Mouse (Mus musculus) granulocyte monocyte progenitor cell, adult 5-6 weeks (primary cell): ENCODE measurements around the gene 4930447C04Rik. TPM values are rescaled to one million over a fixed set of nuclear protein-coding genes. Genes with fewer than 3 reads are reported as not detected.

ENCODE experiments used
- ATAC-seq: replicated peaks from 2 replicates; pipeline ENCODE4 v1.8.0; 2016; ENCODE audit warnings: mild to moderate bottlenecking, moderate TSS enrichment, inconsistent platforms; ENCODE audit not compliant: poor library complexity, severe bottlenecking
- total RNA-seq, 2 experiments: library from RNA; stranded (forward) in 1 of 2; stranded (reverse) in 1 of 2; fragments of 200-712, 200-1000 nt in 1 of 2; fragments of >200 nt in 1 of 2; fragmentation: Nextera tagmentation in 1 of 2; gene quantifications; 2 replicates each; pipeline ENCODE4 v1.2.3; 2014 to 2017

4930447C04Rik gene
- total RNA-seq, 2 experiments from 2014 or later = 1.3 TPM; not detected in 1

DNA sequence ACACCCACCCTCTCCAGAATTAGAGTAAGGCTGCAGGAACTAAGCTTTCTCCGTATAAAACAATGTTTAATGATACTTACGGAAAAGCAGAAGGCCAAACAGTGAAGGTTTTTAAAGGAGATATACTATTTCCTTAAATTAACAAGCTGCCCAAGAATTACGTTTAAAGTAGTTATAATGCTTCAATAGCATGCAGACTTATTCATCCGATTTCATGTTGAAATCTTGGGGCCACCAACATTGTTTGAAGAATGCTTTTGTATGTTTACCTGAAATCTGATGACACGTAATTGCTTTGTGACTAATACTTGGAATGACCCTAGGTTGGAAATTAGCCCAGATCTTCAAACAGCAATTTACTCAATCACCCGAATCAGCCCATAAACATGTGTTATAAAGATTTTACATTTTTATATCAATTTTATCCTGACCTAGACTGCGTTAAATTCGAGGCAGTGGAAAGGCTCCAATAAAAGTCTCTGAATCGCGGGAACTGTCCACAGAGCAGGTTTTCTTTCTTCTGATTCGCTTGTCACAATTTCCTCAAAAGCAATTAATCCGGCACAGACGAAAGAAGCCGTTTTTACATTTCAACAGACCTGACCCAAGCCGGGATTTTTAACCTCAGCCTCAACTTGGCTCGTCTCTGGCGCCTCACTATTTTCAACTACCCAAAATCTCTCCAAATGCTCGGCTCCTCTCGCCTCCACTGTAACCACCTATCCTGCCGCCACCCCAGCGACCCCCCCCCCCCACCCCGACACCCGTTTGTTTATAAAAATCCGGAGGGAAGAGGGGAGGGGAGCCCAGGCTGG is 4.0 kb upstream of the 4930447C04Rik start:
- ATAC-seq = no peak

DNA sequence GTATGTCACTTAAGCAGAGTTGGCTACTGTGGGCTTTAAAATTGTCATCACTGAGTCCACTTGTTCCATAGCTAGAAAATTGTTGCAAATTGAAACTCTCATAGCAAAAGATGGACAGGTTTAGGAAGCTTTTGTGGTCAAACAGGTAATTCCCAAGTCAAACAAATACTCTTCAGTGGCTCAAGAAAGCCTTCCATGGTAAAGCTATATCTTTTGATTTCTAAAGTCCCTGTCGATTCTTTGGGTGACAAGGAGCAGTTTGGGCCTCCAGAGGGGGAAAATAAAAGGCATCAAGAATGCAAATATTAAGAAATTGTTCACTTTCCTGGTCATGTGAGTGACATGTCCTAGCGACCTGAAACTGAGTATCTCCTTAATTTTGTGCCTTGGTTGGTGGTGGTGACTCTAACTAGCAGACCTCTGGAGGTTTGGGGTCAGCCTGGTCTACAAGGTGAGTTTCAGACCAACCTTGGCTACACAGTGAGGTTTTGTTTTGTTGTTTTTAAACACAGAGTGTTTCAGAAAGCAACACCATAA is 3.1 kb upstream of the 4930447C04Rik start:
- no peak for ATAC-seq

DNA sequence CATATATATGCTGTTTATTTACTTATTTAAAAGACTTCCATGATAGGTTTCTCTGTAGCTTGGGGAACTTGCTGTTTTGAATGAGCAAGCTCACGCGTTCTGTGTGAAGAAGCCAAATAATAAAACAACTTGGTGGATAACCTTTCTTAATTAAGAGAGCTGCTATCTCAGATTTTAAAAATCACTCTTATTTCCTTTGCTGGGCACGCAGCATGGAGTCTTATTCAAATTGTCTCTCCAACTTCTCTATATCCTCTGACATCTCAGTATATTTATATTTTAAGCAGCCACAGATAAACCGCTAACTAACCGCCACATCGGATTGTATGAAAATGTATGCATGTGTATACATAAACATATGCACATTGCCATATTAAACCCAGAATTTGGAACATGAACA is 1.6 kb upstream of the 4930447C04Rik start:
- ATAC-seq = no peak

DNA sequence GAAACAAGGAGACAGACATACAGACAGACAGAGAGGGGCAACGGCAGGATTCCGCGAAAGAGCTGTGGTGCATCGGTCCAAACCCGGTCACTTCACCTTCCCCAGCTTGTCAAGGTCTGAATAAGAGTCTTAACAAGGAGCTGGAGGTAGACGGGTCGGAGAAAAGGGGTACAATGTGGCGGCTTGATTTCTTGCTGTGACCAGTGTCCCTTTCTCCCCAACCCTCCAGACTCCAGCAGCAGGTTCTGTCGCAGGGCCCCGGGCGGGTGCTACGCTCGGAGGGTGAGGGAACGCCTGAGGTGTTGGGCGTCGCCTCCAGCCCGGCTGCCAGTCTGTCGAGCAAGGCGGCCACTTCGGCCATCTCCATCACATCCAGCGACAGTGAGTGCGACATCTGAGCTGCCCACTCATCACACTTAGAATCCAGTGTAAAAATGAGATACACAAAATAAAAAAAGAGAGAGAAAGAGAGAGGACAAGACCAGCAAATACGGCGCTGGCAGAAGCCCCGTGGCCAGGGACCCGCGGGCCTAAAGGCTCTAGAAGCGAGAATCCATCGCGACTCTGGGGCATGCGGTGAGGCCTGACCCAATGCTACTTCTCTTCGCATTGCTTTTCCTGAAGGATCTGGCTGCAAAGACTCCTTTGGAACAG is 951 bp upstream of the 4930447C04Rik start:
- no peak for ATAC-seq

GRCm38 (mm10) chr12:72940822-72941397 is 336 bp upstream of the 4930447C04Rik start:
- no peak for ATAC-seq

DNA sequence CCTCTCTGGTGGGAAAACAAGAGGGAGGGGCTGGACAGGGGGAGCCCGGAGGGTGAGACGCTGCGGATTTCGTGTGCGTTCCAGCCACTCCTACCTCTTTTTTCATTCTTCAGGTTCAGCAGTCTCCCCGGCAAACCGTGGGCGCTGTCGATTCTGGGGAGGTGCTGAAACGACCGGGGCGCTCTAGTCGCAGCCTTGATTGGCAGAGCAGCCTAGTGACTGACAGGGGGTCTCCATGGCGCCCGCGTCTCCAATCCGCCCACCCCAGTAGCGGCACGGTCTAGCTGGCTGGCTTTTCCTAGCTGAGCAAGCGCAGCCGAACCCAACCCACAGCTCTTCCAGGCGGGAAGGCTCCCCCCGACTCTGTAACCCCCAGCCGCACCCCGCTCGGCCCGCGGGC is 958 bp downstream of the 4930447C04Rik start, which contains the start of gene Six6:
Gene Six6, plus strand, starts transcription at position 277 of the 400 bp plus-strand sequence.
- ATAC-seq = peak; percentile 61

DNA sequence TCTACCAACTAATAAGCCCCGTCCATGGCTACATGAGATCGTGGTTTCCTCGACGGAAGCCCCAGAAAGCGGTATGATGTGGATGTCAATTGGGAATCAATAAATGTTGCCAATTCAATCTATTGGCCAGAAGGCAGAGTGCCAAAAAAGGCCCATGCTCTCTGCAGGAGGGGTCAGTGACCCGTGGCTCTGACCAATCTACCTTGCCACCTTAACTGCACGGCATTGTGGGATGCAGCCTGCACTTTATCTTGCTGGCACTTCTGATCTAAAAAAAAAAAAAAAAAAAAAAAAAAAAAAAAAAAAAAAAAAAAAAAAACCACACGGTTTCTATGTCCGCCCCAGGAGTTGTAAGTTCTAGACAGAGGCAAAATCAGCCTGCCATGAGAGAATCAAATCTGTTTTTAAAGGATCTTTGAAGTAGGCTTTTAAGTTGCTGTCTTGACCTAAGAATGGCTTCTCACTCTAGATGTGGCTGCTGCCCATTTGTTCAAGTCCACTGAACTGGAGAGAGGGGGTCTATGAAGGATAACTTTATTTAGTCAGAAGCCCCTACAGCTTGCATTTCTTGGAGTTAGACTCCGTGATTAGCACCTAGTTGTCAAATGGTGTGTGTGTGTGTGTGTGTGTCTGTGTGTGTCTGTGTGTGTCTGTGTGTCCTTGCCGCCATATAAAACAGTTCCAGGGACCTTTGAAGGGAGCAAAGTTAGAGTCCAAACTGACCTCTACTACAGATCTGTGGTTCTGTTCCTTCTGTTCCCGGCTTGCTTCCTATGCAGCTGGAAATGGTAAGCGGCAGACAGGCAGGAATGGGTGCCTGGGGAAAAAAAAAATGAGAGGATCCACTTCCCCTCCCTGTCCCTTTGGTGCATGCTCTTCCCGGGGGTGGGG is 1.7 kb downstream of the 4930447C04Rik start:
- ATAC-seq = no peak

GRCm38 (mm10) chr12:72938176-72938575 is 2.4 kb downstream of the 4930447C04Rik start:
- ATAC-seq = no peak

- no peak for ATAC-seq
These were observed 2.9 kb downstream of the 4930447C04Rik start for GRCm38 (mm10) chr12:72937537-72938120.

DNA sequence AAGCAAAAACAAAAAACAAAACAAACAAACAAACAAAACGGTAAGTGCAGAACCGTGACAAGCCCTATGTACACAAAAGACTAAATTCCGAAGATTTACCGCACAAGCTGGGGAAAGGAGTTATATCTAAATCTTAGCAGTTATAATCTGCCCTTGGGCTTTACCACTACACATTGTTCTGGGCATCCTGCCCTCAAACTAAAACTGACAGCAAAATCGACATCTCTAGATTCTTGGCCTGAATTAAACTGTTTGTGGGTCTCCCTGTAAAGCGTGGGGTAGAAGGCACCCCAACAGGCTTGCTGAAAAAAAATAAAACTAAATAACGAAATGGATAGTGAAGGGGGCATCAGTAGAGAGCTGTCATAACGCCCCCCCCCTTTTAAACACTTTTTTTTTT is 3.8 kb downstream of the 4930447C04Rik start:
- ATAC-seq = no peak

- ATAC-seq = peak; percentile 56
These were observed 23.2 kb downstream of the 4930447C04Rik start for GRCm38 (mm10) chr12:72917159-72917993.

DNA sequence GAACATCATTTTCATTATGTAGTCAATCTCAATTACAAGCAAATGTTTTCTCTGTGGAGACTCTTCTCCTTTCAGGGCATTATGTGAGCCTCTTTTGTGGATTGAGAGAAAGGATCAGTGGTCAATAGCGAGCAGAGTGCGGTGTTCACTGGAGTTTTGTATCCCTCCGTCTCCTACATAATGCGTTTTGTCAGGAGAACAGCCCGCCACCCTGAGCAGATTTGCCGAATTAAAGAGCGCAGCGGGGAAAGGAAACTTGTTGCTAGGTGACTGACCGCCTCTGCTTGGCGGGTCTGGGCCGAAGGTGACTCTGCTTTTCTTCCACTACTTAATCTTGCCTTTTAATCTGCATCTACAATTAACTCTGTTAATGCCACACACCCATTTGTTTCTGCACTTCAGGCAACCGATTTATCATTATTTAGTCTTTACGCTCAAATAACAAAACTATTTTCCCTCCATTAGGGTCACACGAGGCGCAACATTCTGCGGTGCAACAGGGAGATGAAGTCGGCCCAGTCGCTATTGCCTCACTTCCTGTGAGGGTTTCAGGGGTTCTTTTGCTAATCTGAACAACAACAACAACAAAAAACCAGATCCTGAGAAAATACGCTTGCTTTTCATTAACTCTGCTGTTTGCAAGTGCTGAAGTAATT is 86.1 kb downstream of the 4930447C04Rik start:
- ATAC-seq = peak; percentile 62

DNA sequence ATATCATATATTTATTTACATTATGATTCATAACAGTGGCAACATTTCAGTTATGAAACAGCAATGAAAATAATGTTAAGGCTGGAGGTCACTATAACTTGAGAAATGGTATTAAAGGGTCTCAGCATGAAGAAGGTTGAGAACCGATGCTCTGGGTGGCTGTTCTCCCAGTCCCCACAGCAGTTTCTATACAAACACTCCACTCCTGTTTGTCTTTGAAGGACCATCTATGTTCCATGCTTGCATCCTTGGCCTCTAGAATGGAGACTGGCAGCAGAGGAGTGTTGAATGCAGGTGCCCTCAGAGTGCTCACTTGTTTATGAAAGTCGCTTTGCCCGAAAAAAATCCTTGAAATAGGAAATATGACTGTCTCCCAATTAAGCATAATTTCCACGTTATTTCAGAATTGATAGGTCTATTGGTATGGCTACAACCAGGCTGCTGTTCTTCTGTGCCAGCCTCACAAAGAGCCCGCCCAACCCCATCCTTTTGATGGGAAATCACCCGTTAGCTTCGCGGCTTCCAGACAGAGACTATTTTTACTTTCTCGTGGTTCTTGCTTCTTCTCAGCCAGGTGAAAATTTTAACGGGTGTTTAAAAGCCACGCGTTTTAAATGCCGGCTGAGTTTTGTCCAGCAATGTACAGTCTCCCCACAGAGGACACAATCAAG is 87.0 kb downstream of the 4930447C04Rik start:
- no peak for ATAC-seq

GRCm38 (mm10) chr12:72852264-72852663 is 88.3 kb downstream of the 4930447C04Rik start:
- no peak for ATAC-seq

DNA sequence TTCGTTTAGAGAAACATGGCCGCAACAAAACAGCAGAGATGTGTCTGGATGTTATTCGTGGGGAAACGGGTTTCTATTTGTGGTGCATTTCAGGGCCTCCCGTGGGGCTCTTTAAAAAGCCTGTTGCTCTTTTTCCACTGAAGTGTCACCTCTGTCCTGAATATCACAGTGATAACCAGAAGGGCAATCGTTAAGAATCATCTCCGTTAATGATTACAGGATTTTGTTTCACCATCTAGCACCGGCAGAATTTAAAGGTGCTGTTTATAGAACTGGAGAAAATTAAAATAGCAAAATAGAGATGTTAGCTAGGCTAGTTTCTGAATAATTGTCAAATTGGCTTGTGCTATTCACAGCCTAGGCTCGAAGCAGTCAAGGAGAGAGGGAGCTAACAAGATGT is 90.4 kb downstream of the 4930447C04Rik start:
- no peak for ATAC-seq

- ATAC-seq = peak; percentile 61
These were observed 92.8 kb downstream of the 4930447C04Rik start for GRCm38 (mm10) chr12:72847725-72848124.

DNA sequence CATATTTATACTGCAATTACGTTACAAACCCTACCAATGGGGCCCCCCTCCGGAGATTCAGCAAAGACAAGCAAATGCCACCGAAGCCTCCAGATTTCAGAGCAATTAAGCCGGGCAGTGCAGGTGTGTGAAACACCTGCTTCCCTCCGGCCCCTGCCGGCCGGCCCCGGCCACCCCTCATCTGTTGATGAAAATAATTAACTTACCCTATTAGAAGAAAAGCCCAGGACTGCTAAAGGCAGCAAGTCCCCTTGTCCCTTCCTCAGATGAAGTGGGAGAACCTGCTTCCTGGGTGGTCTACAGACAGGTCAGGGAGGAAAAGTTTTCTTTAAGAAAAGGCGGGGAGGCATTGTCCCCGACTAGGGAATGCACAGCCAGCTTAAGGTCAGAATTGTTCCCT is 94.6 kb downstream of the 4930447C04Rik start:
- ATAC-seq = no peak
